Mouse (Mus musculus): Measurements from ENCODE around the gene Pold2.

- TF ChIP-seq JUND (IDR thresholded peaks at IDR 0.05; ENCODE audit: low read depth, low read length) (no peak), CTCF (IDR thresholded peaks at IDR 0.05 in 2 of 3, conservative IDR thresholded peaks at IDR 0.05 in 1 of 3; ENCODE audit: control insufficient read depth in 1 of 3, insufficient read depth in 1 of 3, low read depth in 2 of 3, low read length in 3 of 3, poor library complexity in 1 of 3, severe bottlenecking in 1 of 3) (peak in 2 of 3 experiments; percentile 15 to 30; a peak in 2 of 6 replicates), ELF1 (IDR thresholded peaks at IDR 0.05; ENCODE audit: low read depth, low read length) (no peak), ZNF384 (IDR thresholded peaks at IDR 0.05; ENCODE audit: low read depth, low read length) (no peak), TAL1 (IDR thresholded peaks at IDR 0.05; ENCODE audit: low read length) (no peak), BHLHE40 (IDR thresholded peaks at IDR 0.05; ENCODE audit: borderline replicate concordance, low read depth, low read length) (no peak), GABPA (IDR thresholded peaks at IDR 0.05; ENCODE audit: low read depth, low read length) (no peak), SMC3 (IDR thresholded peaks at IDR 0.05; ENCODE audit: low read depth, low read length) (no peak; the same call in 1 of the 2 replicates), POLR2A (IDR thresholded peaks at IDR 0.05; ENCODE audit: control insufficient read depth in 1 of 2, insufficient read depth in 1 of 2, low read depth in 1 of 2, low read length in 2 of 2, poor library complexity in 1 of 2) (no peak), TCF12 (IDR thresholded peaks at IDR 0.05; ENCODE audit: low read depth, low read length) (no peak), MEF2A (IDR thresholded peaks at IDR 0.05; ENCODE audit: extremely low read depth, insufficient replicate concordance, low read depth, low read length, poor library complexity, severe bottlenecking) (no peak)
Measured at GRCm38 (mm10) chr11:5836126-5836525, 42.0 kb downstream of the Pold2 start.

Measured in MEL (cell line).